Mouse (Mus musculus) bone marrow, adult 2 months (tissue): ENCODE measurements around the gene Spag17.

ENCODE experiments used
- CTCF ChIP-seq: fragments of 200-500 bp; IDR thresholded peaks from 2 replicates; pipeline ENCODE4 v1.5.1; 2011; ENCODE audit warnings: low read length, control low read depth; ENCODE audit not compliant: control insufficient read depth, insufficient read depth
- POLR2A ChIP-seq: fragments of 200-500 bp; IDR thresholded peaks from 2 replicates; pipeline ENCODE4 v1.6.1; 2011; ENCODE audit warnings: low read depth, mild to moderate bottlenecking, control low read depth, low read length, borderline replicate concordance; ENCODE audit not compliant: control insufficient read depth

DNA sequence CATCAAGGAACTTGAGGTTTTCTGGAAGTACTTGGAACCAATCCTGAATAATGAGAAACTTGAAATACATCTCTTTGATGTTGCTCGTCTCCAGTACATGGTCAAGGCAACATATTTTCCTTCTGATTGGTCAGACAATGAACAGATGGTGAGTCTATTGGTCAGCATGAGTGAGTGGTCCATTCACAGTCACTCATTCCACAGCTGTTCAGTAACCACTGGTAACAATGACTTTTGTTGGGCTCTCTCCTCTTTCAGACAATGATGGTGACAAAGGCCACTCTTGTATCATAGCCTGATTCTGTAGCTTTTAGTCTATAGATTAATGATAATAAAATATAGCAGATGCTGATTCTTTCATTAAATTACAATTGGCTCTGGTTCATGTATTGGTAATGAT, 119.5 kb downstream of the Spag17 start:
- no peak for TF ChIP-seq POLR2A
- no peak for TF ChIP-seq CTCF
